Mouse (Mus musculus) cerebellum, adult 2 months (tissue): ENCODE measurements around the gene Tagap1. TPM values are rescaled to one million over a fixed set of nuclear protein-coding genes. Genes with fewer than 3 reads are reported as not detected.

Experiments used
- polyA plus RNA-seq: library from polyadenylated mRNA; depleted of rRNA; stranded (reverse); fragments of >200 nt; gene quantifications from 2 replicates; pipeline ENCODE4 v1.2.3, GENCODE M21; 2012; rRNA removed

Tagap1 gene
- polyA plus RNA-seq, 1 experiment, result 38.7 TPM

Other genes starting within 250 kb of the Tagap1 start
- gene Ezr, start 178.4 kb downstream of the Tagap1 start, polyA plus RNA-seq, result 12.1 and 16.1 TPM in 2 replicates
- 15.7 and 16.7 TPM in 2 replicates for gene Rsph3b, start 12.5 kb downstream of the Tagap1 start, polyA plus RNA-seq
- 77.2 and 83.7 TPM in 2 replicates for gene Rnaset2b, start 9.5 kb upstream of the Tagap1 start, polyA plus RNA-seq
- gene Gm49721, start 17.7 kb upstream of the Tagap1 start, polyA plus RNA-seq, result 1.4 and 1.5 TPM in 2 replicates
- 0.33 and 0.68 TPM in 2 replicates for gene Gm1604a, start 64.4 kb upstream of the Tagap1 start, polyA plus RNA-seq
- gene Rps6ka2, start 209.0 kb upstream of the Tagap1 start, polyA plus RNA-seq, result 20.6 and 23.4 TPM in 2 replicates